Mouse (Mus musculus) embryonic facial prominence, embryonic 10.5 days (tissue): Measurements from ENCODE around the gene Lrba. TPM values are rescaled to one million over a fixed set of nuclear protein-coding genes. Genes with fewer than 3 reads are reported as not detected.
A peak's percentile ranks its signal among the peaks of the same experiment; 100 is the strongest.

Experiments used
- DNase-seq: peaks from one replicate; pipeline ENCODE4 v3.0.0-alpha.2; 2017; ENCODE audit warnings: low spot score
- H3K27ac ChIP-seq: fragments of 300-500 bp; sonication (generic); replicated peaks from 2 replicates; pipeline ENCODE4 v1.5.1; 2016; ENCODE audit warnings: mild to moderate bottlenecking
- H3K27me3 ChIP-seq: fragments of 300-500 bp; sonication (generic); replicated peaks from 2 replicates; pipeline ENCODE4 v1.6.1; 2016; ENCODE audit warnings: low read depth, mild to moderate bottlenecking; ENCODE audit not compliant: poor library complexity, severe bottlenecking
- H3K36me3 ChIP-seq: fragments of 300-500 bp; sonication (generic); replicated peaks from 2 replicates; pipeline ENCODE4 v1.6.1; 2016; ENCODE audit warnings: mild to moderate bottlenecking, moderate library complexity
- H3K4me1 ChIP-seq: fragments of 300-500 bp; sonication (generic); 2 replicates; pipeline ENCODE4 v1.6.1; 2016
- H3K4me3 ChIP-seq: fragments of 300-500 bp; sonication (generic); 2 replicates; pipeline ENCODE4 v1.5.1; 2016; ENCODE audit warnings: mild to moderate bottlenecking, moderate library complexity
- H3K9me3 ChIP-seq: fragments of 300-500 bp; sonication (generic); 2 replicates; pipeline ENCODE4 v1.6.1; 2016; ENCODE audit warnings: mild to moderate bottlenecking
- WGBS: fragments of 180-500 bp; shearing (Covaris S2); methylation state at CpG from one replicate; pipeline ENCODE4 v1.1.7; 2016; 5-methylcytosine and 5-hydroxymethylcytosine counted together
- polyA plus RNA-seq: library from polyadenylated mRNA; unstranded; fragments of >200 nt; fragmentation: Nextera tagmentation; extraction: Ambion mirVana; gene quantifications from 2 replicates; pipeline ENCODE4 v1.2.1, GENCODE M21; 2016

The Lrba gene
- polyA plus RNA-seq, 1 experiment from 2014 or later: 9.1 TPM

- Histone ChIP-seq H3K9me3 (no peaks in the 10 kb centered on the region), H3K36me3 (peaks cover 37% of the 10 kb centered on the region), H3K27ac (peak overlapping the region; percentile 81), H3K4me3 (peak overlapping the region; percentile 13; the same call in 1 of the 2 replicates), H3K27me3 (no peaks in the 10 kb centered on the region), H3K4me1 (peaks cover 49% of the 10 kb centered on the region)
- 71% methylated on average over 11 of the region's 11 CpGs for WGBS
- DNase-seq: peak; percentile 45
These were observed 562.4 kb downstream of the Lrba start for GRCm38 (mm10) chr3:86786845-86787351.

GRCm38 (mm10) chr3:86787423-86788123 is 563.1 kb downstream of the Lrba start:
- 85% methylated on average over 10 of the region's 10 CpGs for WGBS
- Histone ChIP-seq H3K27ac (peak overlapping the region; percentile 81), H3K36me3 (peaks cover 40% of the 10 kb centered on the region), H3K4me1 (peaks cover 49% of the 10 kb centered on the region), H3K27me3 (no peaks in the 10 kb centered on the region), H3K4me3 (peak overlapping the region; percentile 13; the same call in 1 of the 2 replicates), H3K9me3 (no peaks in the 10 kb centered on the region)
- DNase-seq: no peak

GRCm38 (mm10) chr3:86788711-86789110 is 564.2 kb downstream of the Lrba start:
- peak overlapping the region; percentile 81 for H3K27ac ChIP-seq
- 44% methylated on average over 6 of the region's 6 CpGs for WGBS
- H3K27me3 ChIP-seq: no peaks in the 10 kb centered on the region
- H3K4me1 ChIP-seq: peaks cover 49% of the 10 kb centered on the region
- DNase-seq: peak; percentile 73
- peaks cover 43% of the 10 kb centered on the region for H3K36me3 ChIP-seq
- no peaks in the 10 kb centered on the region for H3K9me3 ChIP-seq
- H3K4me3 ChIP-seq: no peak overlapping the region

GRCm38 (mm10) chr3:86789752-86790151 is 565.3 kb downstream of the Lrba start:
- peaks cover 36% of the 10 kb centered on the region for H3K36me3 ChIP-seq
- peaks cover 49% of the 10 kb centered on the region for H3K4me1 ChIP-seq
- no peak for DNase-seq
- no peaks in the 10 kb centered on the region for H3K27me3 ChIP-seq
- H3K4me3 ChIP-seq: no peak overlapping the region
- peak overlapping the region; percentile 54 for H3K27ac ChIP-seq
- WGBS: 81% methylated on average over 5 of the region's 5 CpGs
- no peaks in the 10 kb centered on the region for H3K9me3 ChIP-seq

- Histone ChIP-seq H3K27ac (no peak overlapping the region; the same call in 1 of the 2 replicates), H3K27me3 (no peaks in the 10 kb centered on the region), H3K4me1 (peaks cover 36% of the 10 kb centered on the region), H3K9me3 (no peaks in the 10 kb centered on the region), H3K36me3 (peaks cover 27% of the 10 kb centered on the region; the same call in 1 of the 2 replicates), H3K4me3 (no peak overlapping the region)
- 87% methylated on average over 4 of the region's 4 CpGs for WGBS
- DNase-seq: no peak
These were observed 568.8 kb downstream of the Lrba start for GRCm38 (mm10) chr3:86793264-86793663.

- Histone ChIP-seq H3K9me3 (no peaks in the 10 kb centered on the region), H3K27ac (no peak overlapping the region; the same call in 1 of the 2 replicates), H3K4me1 (peaks cover 31% of the 10 kb centered on the region), H3K36me3 (peaks cover 27% of the 10 kb centered on the region; the same call in 1 of the 2 replicates), H3K4me3 (no peak overlapping the region), H3K27me3 (no peaks in the 10 kb centered on the region)
- WGBS: 72% methylated on average over 1 of the region's 1 CpGs
- DNase-seq: no peak
These were observed 569.3 kb downstream of the Lrba start for GRCm38 (mm10) chr3:86793720-86794191.

GRCm38 (mm10) chr3:86796716-86797115 is 572.2 kb downstream of the Lrba start:
- no peaks in the 10 kb centered on the region for H3K9me3 ChIP-seq
- H3K27ac ChIP-seq: no peak overlapping the region
- H3K27me3 ChIP-seq: no peaks in the 10 kb centered on the region
- WGBS: 34% methylated on average over 6 of the region's 6 CpGs
- H3K36me3 ChIP-seq: peaks cover 27% of the 10 kb centered on the region; the same call in 1 of the 2 replicates
- H3K4me3 ChIP-seq: no peak overlapping the region
- peaks cover 8% of the 10 kb centered on the region; the same call in 1 of the 2 replicates for H3K4me1 ChIP-seq
- peak; percentile 53 for DNase-seq

- no peaks in the 10 kb centered on the region for H3K9me3 ChIP-seq
- H3K4me1 ChIP-seq: peaks cover 10% of the 10 kb centered on the region
- 86% methylated on average over 13 of the region's 13 CpGs for WGBS
- H3K36me3 ChIP-seq: peaks cover 20% of the 10 kb centered on the region; the same call in 1 of the 2 replicates
- peak overlapping the region; percentile 45; the same call in 1 of the 2 replicates for H3K27ac ChIP-seq
- no peaks in the 10 kb centered on the region for H3K27me3 ChIP-seq
- H3K4me3 ChIP-seq: no peak overlapping the region
- DNase-seq: no peak
These were observed 573.5 kb downstream of the Lrba start for GRCm38 (mm10) chr3:86797871-86798460.

- 89% methylated on average over 9 of the region's 9 CpGs for WGBS
- Histone ChIP-seq H3K9me3 (no peaks in the 10 kb centered on the region), H3K27ac (no peak overlapping the region), H3K27me3 (no peaks in the 10 kb centered on the region), H3K4me3 (no peak overlapping the region), H3K4me1 (peaks cover 14% of the 10 kb centered on the region), H3K36me3 (peaks cover 10% of the 10 kb centered on the region; the same call in 1 of the 2 replicates)
- no peak for DNase-seq
These were observed 574.6 kb downstream of the Lrba start for GRCm38 (mm10) chr3:86799041-86799440.

GRCm38 (mm10) chr3:86800841-86801240 is 576.4 kb downstream of the Lrba start:
- H3K27ac ChIP-seq: no peak overlapping the region
- DNase-seq: no peak
- H3K4me1 ChIP-seq: peaks cover 14% of the 10 kb centered on the region
- peaks cover 26% of the 10 kb centered on the region for H3K36me3 ChIP-seq
- H3K27me3 ChIP-seq: no peaks in the 10 kb centered on the region
- H3K4me3 ChIP-seq: no peak overlapping the region
- 87% methylated on average over 8 of the region's 8 CpGs for WGBS
- no peaks in the 10 kb centered on the region for H3K9me3 ChIP-seq

GRCm38 (mm10) chr3:86802825-86803224 is 578.3 kb downstream of the Lrba start:
- H3K27ac ChIP-seq: peak overlapping the region; percentile 5; the same call in 1 of the 2 replicates

GRCm38 (mm10) chr3:86804265-86804664 is 579.8 kb downstream of the Lrba start:
- no peak overlapping the region for H3K4me3 ChIP-seq
- H3K36me3 ChIP-seq: peaks cover 20% of the 10 kb centered on the region

More at GRCm38 (mm10) chr3:86802825-86803224, 578.3 kb downstream of the Lrba start:
- no peak for DNase-seq
- H3K4me1 ChIP-seq: peaks cover 9% of the 10 kb centered on the region
- H3K4me3 ChIP-seq: no peak overlapping the region
- H3K9me3 ChIP-seq: no peaks in the 10 kb centered on the region
- H3K27me3 ChIP-seq: no peaks in the 10 kb centered on the region
- 65% methylated on average over 8 of the region's 8 CpGs for WGBS
- peaks cover 27% of the 10 kb centered on the region for H3K36me3 ChIP-seq

More at GRCm38 (mm10) chr3:86804265-86804664, 579.8 kb downstream of the Lrba start:
- WGBS: 92% methylated on average over 9 of the region's 9 CpGs
- H3K27ac ChIP-seq: no peak overlapping the region
- H3K4me1 ChIP-seq: peaks cover 8% of the 10 kb centered on the region
- no peak for DNase-seq
- no peaks in the 10 kb centered on the region for H3K9me3 ChIP-seq
- H3K27me3 ChIP-seq: no peaks in the 10 kb centered on the region
